Mouse (Mus musculus): ENCODE measurements around the gene Stra8. TPM values are rescaled to one million over a fixed set of nuclear protein-coding genes. Genes with fewer than 3 reads are reported as not detected.

Stra8 gene
- polyA plus RNA-seq, 1 experiment from 2014 or later = not detected

Other genes starting within 250 kb of the Stra8 start
- gene Agbl3, start 139.7 kb upstream of the Stra8 start, polyA plus RNA-seq (2016; fragmentation: Nextera tagmentation; extraction: Ambion mirVana) = 5.2 and 6.3 TPM in 2 replicates
- 1.5 and 1.8 TPM in 2 replicates for gene Tmem140, start 57.0 kb upstream of the Stra8 start, polyA plus RNA-seq (2016; fragmentation: Nextera tagmentation; extraction: Ambion mirVana)
- 16.4 and 16.8 TPM in 2 replicates for gene Cyren, start 42.1 kb upstream of the Stra8 start, polyA plus RNA-seq (2016; fragmentation: Nextera tagmentation; extraction: Ambion mirVana)
- gene Wdr91, start 9.3 kb upstream of the Stra8 start, polyA plus RNA-seq (2016; fragmentation: Nextera tagmentation; extraction: Ambion mirVana) = 11.0 and 12.3 TPM in 2 replicates
- gene Slc23a4, start 68.2 kb downstream of the Stra8 start, polyA plus RNA-seq (2016; fragmentation: Nextera tagmentation; extraction: Ambion mirVana) = 0.40 and 0.76 TPM in 2 replicates
- 31.2 and 34.9 TPM in 2 replicates for gene Cnot4, start 213.6 kb downstream of the Stra8 start, polyA plus RNA-seq (2016; fragmentation: Nextera tagmentation; extraction: Ambion mirVana)

Data from forebrain, embryonic 12.5 days (tissue).